Mouse (Mus musculus) embryonic fibroblast, embryonic 13.5 days (primary cell): ENCODE data around the gene Fam168a. TPM values are rescaled to one million over a fixed set of nuclear protein-coding genes. Genes with fewer than 3 reads are reported as not detected.
A peak's percentile ranks its signal among the peaks of the same experiment; 100 is the strongest.

Source experiments
- H3K27ac ChIP-seq: 2 replicates; pipeline ENCODE4 v1.5.1; 2012; ENCODE audit warnings: low read length, control low read depth, inconsistent platforms; ENCODE audit not compliant: insufficient read depth
- H3K4me1 ChIP-seq: 2 replicates; pipeline ENCODE4 v1.6.1; 2011; ENCODE audit warnings: low read length; ENCODE audit not compliant: control insufficient read depth, insufficient read depth
- H3K4me3 ChIP-seq: 2 replicates; pipeline ENCODE4 v1.5.1; 2011; ENCODE audit warnings: mild to moderate bottlenecking, control low read depth, low read length; ENCODE audit not compliant: insufficient read depth
- CTCF ChIP-seq: IDR thresholded peaks from 2 replicates; pipeline ENCODE4 v1.5.1; 2011; ENCODE audit warnings: mild to moderate bottlenecking, control low read depth, low read length, moderate library complexity, borderline replicate concordance; ENCODE audit not compliant: insufficient read depth
- POLR2A ChIP-seq: IDR thresholded peaks from 2 replicates; pipeline ENCODE4 v1.6.1; 2011; ENCODE audit warnings: low read depth, mild to moderate bottlenecking, control low read depth, low read length, moderate library complexity
- polyA plus RNA-seq: library from polyadenylated mRNA; stranded (reverse); fragments of >200 nt; gene quantifications from 2 replicates; pipeline ENCODE4 v1.2.4, GENCODE M21; 2011; ENCODE audit warnings: low read depth; ENCODE audit not compliant: missing spikeins, insufficient read length

Gene Fam168a
- polyA plus RNA-seq, 1 experiment = 58.0 TPM

DNA sequence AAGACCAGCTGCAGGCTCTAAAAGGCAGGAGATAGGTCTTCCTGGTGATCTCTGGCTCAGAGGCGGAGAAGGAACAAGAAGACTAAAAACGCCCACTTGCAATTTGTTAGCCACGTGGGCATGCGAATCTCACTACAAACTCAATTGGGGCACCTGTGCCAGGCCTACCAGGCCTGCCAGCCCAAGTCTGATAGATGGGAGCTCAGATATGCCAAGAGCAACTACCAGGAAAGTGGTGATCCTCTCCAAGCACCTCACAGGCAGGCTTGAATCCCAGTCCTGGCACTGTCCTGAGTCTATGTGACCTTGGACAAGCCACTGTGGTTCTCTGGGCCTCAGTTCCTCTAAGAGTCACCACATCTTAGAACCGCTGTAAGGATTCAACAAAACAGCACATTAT, 154.8 kb downstream of the Fam168a start:
- H3K4me3 ChIP-seq = no peak overlapping the region
- TF ChIP-seq POLR2A = no peak
- TF ChIP-seq CTCF = no peak
- peaks cover 6% of the 10 kb centered on the region for H3K4me1 ChIP-seq
- H3K27ac ChIP-seq = no peak overlapping the region

DNA sequence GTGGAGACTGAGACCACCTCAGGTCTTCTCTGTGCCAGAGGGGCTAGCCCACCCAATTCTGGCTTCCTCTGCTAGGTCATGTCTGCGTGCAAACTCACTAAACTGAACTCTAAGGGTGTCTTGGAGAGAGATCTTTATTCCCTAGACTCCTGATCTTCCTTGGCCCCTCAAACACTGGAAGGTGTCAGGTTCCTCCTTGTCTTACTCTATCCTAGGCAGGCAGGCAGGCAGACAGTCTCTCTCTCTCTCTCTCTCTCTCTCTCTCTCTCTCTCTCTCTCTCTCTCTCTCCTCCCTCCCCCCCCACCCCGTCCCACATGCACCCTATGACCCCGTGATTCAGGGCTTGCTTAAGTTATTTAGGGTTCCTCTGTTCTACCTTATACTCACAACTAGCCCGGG, 155.9 kb downstream of the Fam168a start:
- H3K4me1 ChIP-seq = peaks cover 6% of the 10 kb centered on the region
- H3K4me3 ChIP-seq = peak overlapping the region; percentile 61
- TF ChIP-seq CTCF = no peak
- no peak for TF ChIP-seq POLR2A
- peak overlapping the region; percentile 63; the same call in 1 of the 2 replicates for H3K27ac ChIP-seq

DNA sequence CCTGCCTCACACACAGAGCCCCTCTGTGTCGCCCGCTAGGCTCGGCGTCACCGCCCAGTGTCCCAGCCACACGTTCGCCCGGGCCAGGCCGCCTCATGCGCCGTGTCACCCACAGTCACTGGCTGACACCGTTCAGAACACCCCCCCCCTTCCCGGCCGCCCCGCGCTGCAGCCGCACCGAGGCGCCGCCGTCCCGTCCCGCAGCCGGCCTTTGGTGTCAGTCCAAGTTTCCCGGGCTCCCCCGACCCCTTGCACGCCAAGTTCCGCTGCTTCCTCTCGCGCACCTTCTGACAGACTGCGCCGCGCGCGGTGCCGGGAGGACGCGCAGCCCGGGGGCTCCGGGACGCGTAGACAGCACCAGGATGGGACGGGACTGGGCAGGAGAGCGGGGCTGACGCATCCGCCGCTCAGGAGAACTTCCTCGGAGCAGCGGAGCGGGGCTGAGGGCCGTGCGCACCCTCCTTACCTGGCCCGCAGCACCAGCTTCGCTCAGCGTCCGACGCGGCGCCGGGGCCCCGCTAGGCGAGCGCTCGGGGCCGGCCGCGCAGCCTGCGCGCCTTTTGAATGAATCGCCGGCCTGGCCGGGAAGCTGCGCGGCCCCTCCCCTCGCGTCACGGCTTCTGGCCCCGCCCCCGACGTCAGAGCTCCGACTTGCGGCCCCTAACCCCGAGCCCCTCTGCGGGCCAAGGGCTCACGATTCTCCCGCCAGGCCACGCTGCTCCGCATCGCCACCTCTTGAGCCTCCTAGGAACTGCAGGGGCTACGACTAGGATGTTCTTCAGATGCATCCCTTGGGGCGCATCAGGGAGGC, 156.6 kb downstream of the Fam168a start, which contains the start of gene Relt:
Relt (minus strand) TSS at position 619 of the 811 bp plus-strand sequence.
- H3K4me3 ChIP-seq = peak within 1 kb of the TSS; percentile 61
- H3K27ac ChIP-seq = peak within 1 kb of the TSS; percentile 63
- peaks cover 6% of the 10 kb centered on the region for H3K4me1 ChIP-seq
- peak; percentile 76; the same call in 1 of the 2 replicates for TF ChIP-seq CTCF
- TF ChIP-seq POLR2A = peak; percentile 91

DNA sequence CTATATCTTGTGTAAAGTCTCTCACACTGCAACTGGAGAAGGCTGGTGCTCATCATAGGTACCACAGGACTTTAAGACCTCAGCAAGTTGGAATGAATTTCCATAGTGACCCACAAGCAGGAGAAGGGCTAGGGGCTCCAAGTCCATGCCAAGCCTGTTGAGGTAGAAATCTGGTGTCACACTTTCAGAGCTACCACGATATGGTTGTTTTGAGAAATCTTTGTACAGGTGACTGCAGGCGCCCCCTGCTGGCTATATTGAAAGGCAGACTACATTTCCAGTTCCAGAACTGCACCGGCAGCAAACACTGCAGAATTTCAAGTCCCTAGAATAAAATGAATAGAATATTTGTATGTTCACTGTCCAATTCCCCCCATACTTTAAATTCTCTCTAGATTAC, 160.2 kb downstream of the Fam168a start:
- H3K4me3 ChIP-seq = no peak overlapping the region
- peaks cover 5% of the 10 kb centered on the region for H3K4me1 ChIP-seq
- TF ChIP-seq CTCF = no peak
- no peak for TF ChIP-seq POLR2A
- H3K27ac ChIP-seq = no peak overlapping the region

DNA sequence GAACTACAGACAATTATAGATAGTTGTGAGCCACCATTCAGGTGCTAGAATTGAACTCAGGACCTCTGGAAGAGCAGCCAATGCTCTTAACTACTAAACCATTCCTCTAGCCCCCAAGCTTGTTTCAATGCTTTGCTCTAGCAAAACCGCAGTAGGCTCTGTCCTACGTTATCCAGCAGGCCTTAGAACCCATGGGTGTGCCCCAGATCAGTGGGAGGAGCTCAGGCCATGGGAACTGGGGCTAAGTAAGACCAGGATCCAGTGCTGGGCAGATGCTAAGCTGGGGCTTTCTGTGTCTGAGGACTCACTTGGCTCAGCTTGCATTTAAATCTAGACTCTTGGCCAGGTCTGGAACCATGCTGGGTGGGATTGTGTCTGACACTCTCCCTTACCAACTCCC, 161.1 kb downstream of the Fam168a start:
- TF ChIP-seq CTCF (no peak), POLR2A (no peak)

DNA sequence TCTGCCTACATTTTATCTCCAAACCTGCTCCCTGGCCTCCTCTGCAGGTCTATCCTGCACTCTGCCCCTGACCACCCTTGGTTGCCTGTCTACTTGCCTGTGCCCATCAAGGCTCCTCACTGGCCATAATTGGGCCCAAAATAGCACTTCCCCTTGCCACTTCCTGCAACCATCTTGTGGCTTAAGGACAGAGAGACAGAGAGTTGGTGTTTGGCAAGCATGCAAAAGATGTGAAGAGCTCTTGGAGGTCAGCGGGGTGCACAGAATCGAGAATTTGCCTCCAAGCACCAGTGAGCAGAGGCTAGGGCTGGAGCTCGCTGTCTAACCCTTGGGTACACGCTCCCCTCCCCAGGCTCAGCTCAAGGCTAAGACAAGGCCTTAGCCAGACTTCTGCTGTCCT, 162.1 kb downstream of the Fam168a start:
- TF ChIP-seq CTCF (no peak), POLR2A (no peak)
- no peaks in the 10 kb centered on the region for H3K4me1 ChIP-seq
- H3K4me3 ChIP-seq = no peak overlapping the region
- H3K27ac ChIP-seq = no peak overlapping the region

More for the DNA sequence above, 161.1 kb downstream of the Fam168a start:
- H3K4me1 ChIP-seq = no peaks in the 10 kb centered on the region
- H3K27ac ChIP-seq = no peak overlapping the region
- no peak overlapping the region for H3K4me3 ChIP-seq

DNA sequence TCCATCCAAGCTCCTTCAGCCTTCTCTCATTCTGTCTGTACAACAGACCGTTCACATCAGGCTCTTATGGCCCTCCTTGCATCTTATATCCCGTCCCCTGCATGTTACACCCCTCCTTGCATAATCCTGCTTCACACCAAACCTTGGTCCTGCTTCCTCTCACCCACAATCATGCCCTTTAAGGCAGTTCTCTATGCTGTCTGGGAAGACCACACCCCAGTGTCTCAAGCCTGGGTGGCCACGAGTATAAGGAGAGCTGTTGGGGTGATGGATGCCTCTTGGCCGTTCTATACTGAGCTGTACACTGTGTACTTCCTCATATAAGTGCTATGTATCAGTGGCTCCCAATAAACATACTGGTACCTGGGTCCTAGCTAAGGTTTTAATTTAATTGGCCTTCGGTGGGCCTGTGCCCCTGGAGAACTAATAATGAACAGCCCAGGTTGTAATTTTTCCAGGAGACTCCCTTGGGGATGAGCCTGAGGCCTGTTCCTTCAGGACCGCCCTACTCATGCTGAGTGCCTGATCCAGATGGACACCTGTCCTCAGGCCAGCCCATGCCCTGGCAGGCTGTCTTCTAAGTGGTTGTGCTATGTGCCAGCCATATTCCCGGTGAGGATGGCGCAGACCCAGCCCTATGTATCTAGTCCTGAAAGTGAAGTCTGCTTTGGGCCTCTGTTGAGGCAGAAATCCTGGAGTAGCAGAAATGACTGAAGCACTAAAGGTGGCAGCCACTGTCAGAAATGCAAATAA, 163.6 kb downstream of the Fam168a start:
- no peak overlapping the region for H3K4me3 ChIP-seq
- no peak for TF ChIP-seq POLR2A
- TF ChIP-seq CTCF = no peak
- H3K4me1 ChIP-seq = no peaks in the 10 kb centered on the region
- no peak overlapping the region for H3K27ac ChIP-seq

DNA sequence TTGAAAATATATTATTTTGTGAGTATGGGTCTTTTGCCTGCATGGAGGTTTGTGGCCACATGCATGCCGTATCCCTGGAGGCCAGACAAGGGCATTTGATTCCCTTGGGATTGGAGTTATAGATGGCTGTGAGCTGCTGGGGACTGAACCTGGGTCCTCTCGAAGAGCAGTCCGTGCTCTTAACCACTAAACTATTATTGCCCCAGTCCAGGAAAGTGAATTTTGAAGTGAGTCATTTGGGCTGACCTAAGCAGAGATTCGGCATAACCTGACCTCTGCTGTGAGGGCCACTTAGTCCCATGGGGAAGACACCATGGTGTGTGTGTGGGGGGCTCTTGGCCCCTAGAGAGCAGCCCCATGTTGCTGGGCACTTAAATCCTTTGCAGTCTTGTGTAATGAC, 164.9 kb downstream of the Fam168a start:
- Histone ChIP-seq H3K4me1 (no peaks in the 10 kb centered on the region), H3K4me3 (no peak overlapping the region), H3K27ac (no peak overlapping the region)
- TF ChIP-seq POLR2A = no peak
- no peak for TF ChIP-seq CTCF

DNA sequence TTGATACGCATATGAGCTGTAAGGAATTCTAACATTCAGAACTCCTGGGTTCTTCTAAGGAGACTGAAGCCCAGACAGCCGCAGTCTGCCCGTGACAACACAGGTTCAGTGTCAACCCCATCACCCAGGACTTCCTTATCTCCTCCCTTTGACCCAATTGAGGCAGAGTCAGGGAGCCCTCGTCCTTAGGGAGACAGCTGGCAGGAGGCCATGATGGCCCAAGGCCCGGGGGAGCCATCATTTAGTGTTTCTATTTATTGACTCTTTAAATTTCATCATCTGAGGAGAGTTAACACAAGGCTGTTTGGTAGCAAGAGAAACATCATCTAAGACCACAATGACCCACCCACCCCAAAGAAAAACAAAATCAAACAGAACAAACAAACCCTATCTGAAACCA, 165.5 kb downstream of the Fam168a start:
- no peak overlapping the region for H3K27ac ChIP-seq
- no peak overlapping the region for H3K4me3 ChIP-seq
- H3K4me1 ChIP-seq = no peaks in the 10 kb centered on the region
- TF ChIP-seq CTCF (no peak), POLR2A (no peak)

DNA sequence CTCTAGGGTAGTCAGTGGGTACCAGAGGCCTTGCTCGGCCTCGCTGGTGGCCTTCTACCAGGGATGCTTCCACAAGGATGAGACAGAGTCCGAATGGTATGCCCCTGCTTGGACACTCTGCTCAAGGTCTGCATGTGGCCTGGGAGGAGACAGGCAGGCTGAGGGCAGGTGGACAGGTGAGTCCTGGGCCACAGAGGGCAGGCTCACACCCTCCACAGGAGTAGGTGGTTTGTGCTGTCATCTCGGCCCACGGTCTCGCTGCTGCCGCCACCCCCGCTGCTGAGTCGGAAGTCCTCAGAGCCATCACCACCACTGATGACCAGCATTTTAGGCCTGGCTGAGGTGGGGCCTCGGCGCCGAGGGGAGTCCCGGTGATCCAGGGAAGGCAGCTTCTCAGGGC, 166.8 kb downstream of the Fam168a start:
- Histone ChIP-seq H3K4me1 (no peaks in the 10 kb centered on the region), H3K4me3 (no peak overlapping the region), H3K27ac (no peak overlapping the region)
- no peak for TF ChIP-seq POLR2A
- no peak for TF ChIP-seq CTCF
